Mouse (Mus musculus): Measurements from ENCODE around the gene Ttc41.

GRCm38 (mm10) chr10:86728176-86728575, 22.6 kb downstream of the Ttc41 start:
- TF ChIP-seq CTCF (IDR thresholded peaks at IDR 0.05; ENCODE audit: borderline replicate concordance, insufficient read depth, low read depth, low read length) (no peak), POLR2A (IDR thresholded peaks at IDR 0.05; ENCODE audit: borderline replicate concordance, insufficient read depth, low read length) (no peak)

Data from cerebellum, adult 2 months (tissue).